Mouse (Mus musculus) megakaryocyte, embryonic 14.5 days (primary cell): ENCODE results near the gene Sumo2.

ENCODE experiments used
- FLI1 ChIP-seq: IDR thresholded peaks from 2 replicates; pipeline ENCODE4 v1.6.1; 2012; ENCODE audit warnings: low read length, inconsistent platforms, mixed read lengths
- GATA1 ChIP-seq: IDR thresholded peaks from 3 replicates; pipeline ENCODE4 v1.6.1; 2012; ENCODE audit warnings: mixed read lengths, low read length, inconsistent platforms, borderline replicate concordance

DNA sequence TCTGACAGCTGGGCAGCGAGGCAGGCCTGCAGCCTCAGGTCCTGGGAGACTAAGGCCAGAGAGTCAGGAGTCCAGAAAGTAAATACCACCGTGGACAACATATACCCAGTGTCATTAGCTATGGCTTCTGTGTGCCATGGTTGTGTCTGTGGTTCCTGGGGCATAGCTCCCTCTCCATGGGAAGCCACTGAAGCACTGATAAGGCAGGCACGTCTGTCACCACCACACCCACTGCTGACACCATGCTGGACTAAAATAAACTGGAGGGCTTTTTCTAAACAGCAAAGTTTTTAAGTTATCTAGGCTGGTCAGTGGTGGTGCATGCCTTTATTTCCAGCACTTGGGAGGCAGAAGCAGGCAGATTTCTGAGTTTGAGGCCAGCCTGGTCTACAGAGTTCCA lies 29.5 kb downstream of the Sumo2 start:
- TF ChIP-seq GATA1 (peak; percentile 41; the same call in 1 of the 3 replicates), FLI1 (no peak)
